Mouse (Mus musculus) telencephalon, adult 2 months (tissue): ENCODE data around the gene Fam171a2.
A peak's percentile ranks its signal among the peaks of the same experiment; 100 is the strongest.

ENCODE experiments used
- DNase-seq: peaks from one replicate; pipeline ENCODE4 v3.0.0-alpha.2; 2011; ENCODE audit warnings: low read depth, low spot score

Gene Fam171a2

DNA sequence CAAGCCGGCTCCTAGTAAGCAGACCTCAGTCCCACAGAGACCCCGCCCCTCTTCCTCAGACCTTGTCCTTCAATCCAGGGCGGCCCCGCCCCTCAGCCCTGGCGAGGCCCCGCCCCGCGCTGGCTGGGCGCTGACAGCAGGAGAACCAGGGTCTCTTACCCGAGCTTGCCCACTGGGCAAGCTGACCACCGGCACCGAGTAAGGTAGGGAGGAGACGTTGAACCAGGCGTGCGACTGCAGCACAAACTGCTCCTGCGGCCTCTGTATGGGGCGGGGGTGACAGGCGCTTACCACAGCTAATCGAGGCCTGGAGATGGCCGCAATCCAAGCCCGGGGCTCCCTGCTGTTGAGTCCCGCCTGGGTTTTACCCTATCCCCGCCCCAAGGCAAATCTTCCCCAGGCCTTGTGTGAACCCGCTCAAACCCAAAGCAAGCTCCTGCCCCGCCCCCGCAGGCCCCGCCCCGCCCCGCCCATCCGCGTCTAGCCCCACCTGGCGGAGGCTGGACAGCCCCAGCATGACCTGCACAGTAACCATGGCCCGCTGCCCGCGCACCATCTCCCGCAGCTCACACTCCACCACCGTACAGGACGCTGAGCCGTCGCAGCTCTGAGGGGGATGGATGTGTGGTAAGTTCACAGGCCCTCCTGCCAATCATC, 8.4 kb upstream of the Fam171a2 start:
- no peak for DNase-seq

GRCm38 (mm10) chr11:102453131-102453530, 5.6 kb upstream of the Fam171a2 start:
- DNase-seq, result no peak

DNA sequence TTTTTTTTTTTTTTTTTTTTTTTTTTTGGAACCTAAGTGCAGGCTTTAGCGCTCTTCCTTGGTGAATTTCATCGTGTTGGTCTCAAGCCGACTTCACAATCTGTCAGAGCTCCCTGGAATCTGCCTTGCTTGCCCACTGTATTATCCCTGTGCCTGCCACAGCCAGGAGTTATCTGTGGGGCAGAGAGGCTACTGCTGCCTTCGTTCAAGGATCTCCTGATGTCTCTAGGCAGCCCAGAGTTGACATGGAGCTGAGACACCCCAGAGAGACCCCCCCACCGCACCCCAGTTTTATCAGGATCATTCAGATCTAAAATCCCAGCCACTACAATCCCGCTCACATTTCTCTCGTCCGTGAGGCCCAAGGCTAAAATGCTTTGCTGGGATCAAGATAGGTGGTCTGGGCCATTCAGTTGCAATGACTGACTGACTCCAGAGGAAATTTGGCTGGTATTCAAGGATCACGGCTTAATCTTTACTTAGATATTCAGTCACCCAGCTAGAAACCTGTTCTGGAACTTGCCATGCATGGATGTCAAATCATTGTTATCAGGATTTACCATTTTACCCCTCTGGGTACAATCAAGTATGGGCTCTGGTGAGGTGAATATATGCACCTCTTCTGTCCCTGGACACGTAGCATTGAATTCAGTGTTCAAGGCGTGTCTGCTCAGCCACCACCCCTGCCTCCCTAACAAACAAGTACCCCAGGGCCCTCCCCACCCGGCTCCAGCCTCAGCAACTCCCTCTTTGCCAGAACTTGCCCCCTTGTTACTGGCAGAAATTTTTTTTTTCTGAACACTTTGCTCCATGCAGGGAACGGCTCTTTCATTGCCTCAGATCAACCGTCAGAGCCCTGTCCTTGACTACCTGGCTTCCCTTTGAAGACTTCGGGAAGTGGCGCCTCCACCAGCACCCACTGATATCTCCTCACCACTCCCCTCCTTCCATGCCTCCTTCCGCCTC, 1.8 kb upstream of the Fam171a2 start:
- DNase-seq, result peak; percentile 73

GRCm38 (mm10) chr11:102448327-102448726, 845 bp upstream of the Fam171a2 start:
- DNase-seq, result peak; percentile 81

DNA sequence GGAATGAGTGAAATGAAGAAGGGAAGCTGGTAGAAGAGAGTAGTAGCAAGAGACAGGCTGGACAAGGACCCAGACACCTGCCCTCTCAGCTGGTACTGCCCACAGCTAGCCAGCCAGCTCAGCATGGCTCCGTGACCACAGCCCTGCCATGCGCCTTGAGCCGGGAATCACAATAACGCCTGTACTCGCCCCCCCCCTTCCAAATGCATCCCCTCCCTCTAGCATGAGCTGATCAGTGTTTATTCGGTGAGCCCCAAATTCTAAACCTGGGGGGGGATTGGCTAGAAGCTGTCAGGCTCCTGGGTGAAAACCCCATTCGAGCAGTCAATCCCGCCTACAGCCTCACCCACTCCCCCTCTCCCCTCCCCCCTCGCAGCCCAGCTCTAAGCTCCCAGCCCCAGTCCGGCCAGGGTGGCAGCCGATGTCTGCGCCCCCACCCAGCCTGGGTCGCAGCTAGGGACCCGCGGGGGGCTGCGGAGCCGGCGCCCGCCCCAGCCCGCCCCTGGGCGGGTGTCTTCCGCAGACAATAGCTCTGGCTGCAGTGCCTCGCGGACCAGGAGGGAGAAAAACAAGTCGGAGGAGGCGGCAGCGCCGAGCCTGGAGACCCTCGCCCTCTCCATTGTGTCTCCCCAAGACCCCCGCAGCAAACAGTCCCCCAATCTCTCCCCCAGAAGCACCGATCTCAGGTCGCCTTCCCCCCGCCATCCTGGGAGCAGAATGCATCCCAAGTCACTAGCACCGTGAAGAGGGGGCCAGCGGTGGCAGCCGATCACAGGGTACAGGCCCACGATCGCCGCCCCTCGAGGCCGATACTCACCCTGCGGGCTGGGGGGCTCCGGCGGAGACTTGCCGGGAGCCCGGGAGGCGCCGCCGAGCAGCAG, 661 bp downstream of the Fam171a2 start:
- DNase-seq, result no peak

GRCm38 (mm10) chr11:102445891-102446361, 1.6 kb downstream of the Fam171a2 start:
- DNase-seq, result no peak

DNA sequence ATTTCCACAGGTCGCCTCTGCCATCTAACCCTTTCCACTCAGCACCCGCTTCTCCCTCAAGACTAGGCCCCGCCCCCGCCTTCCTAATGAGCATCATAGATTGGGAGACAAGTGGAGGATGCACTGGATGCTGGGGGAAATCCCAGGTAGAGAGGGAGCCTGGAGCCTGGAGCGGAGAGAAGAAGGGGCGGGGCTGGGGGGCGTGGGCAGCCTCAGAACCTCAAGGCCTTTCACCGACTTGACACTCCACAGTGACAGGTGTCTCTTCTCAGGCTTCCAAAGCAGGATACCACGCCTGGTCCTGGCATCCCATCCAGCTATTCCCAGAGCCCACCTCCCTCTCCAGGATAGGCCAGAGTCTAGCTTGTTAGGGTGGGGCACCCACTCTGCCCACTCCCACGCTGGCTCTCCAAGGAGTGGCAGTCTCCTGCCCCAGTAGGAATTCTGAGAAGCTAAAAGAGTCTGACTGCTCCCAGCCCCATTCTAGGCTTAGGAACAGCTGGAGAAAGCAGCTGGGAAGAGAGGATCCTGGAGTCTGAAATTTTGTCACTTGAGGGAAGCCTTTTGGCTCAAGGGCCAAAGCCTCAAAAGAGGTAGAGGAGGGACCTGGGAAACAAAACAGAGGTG, 2.1 kb downstream of the Fam171a2 start:
- no peak for DNase-seq

- no peak for DNase-seq
Observed at GRCm38 (mm10) chr11:102444781-102445180, 2.7 kb downstream of the Fam171a2 start.

DNA sequence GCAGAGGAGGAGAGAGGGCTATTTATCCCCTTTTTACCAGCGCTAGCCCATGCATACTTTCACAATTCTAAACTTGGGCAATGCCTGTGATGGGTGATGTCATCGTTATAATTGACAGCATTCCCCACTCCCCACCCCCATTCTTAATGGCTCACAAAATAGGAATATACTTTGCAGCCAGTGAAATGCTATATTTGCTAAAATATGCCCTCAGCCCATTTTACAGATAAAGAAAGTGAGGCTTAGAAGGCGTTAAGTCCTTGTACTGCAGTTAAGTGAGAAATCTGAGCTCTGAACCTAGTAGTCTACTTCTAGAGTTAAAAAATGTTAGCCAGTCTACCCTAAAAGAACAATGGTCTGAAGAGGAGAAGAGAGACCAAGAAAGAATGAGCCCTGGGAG, 3.2 kb downstream of the Fam171a2 start:
- DNase-seq, result no peak

GRCm38 (mm10) chr11:102443740-102444139, 3.7 kb downstream of the Fam171a2 start:
- DNase-seq, result no peak

- no peak for DNase-seq
Observed at GRCm38 (mm10) chr11:102442089-102442488, 5.4 kb downstream of the Fam171a2 start.

DNA sequence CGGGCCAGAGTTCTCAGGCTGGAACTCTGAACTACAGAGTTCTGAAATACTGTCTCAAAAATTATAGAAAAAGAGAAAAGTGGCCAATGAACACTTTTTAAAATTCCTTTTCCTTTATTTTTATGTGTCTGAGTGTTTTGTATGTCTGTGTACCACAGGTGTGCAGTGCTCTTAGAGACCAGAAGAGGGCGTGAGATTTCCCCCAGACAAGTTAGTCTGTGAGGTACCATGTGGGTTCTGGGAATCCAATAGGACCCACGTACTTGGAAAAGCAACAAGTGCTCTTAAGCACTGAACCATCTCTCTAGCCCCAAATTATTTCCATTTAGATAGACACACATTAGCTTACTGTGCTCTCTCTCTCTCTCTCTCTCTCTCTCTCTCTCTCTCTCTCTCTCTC, 6.0 kb downstream of the Fam171a2 start:
- DNase-seq, result no peak

GRCm38 (mm10) chr11:102440255-102440654, 7.2 kb downstream of the Fam171a2 start:
- no peak for DNase-seq

- DNase-seq, result no peak
Observed at GRCm38 (mm10) chr11:102439093-102440082, 8.1 kb downstream of the Fam171a2 start.

DNA sequence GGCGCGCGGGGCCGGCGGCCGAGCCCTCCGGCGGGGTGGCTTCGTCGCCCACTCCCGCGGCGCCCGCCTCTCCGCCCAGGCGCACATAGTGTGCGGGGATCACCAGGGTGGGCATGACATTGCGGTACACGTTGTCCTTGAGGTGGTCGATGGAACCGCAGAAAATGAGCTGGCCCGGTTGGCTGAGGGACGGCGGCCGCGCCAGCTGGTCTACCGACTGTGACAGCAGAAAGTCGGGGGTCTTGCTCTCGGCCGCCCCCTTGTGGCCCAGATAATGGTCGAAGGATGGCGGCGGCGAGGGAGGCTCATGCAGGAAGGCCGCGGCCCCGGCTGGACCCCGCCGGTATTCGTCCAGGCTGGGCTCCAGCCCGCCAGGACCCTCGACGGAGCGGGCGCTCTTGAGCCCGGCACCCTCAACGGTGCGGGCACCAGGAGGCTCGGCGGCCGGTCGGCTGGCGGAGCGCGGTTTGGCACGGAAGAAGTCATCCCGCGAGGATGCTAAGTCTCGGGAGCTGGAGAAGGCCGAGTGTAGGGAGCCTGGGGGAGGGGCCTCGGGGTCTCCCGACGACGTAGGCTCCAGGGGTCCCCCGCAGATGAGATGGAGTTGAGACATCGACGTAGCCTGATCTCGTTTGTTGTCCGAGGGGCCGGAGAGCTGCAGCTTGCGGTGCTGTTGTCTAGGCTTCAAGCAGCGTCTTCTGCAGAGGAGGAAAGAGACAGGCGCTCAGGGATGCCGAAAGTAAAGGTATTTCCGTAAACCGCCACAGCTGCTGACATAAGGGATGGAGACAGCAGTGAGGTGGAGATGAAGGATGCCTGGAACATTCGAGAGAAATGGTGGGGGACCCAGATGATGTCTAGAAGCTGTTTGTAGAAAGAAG, 9.0 kb downstream of the Fam171a2 start:
- DNase-seq, result no peak

DNA sequence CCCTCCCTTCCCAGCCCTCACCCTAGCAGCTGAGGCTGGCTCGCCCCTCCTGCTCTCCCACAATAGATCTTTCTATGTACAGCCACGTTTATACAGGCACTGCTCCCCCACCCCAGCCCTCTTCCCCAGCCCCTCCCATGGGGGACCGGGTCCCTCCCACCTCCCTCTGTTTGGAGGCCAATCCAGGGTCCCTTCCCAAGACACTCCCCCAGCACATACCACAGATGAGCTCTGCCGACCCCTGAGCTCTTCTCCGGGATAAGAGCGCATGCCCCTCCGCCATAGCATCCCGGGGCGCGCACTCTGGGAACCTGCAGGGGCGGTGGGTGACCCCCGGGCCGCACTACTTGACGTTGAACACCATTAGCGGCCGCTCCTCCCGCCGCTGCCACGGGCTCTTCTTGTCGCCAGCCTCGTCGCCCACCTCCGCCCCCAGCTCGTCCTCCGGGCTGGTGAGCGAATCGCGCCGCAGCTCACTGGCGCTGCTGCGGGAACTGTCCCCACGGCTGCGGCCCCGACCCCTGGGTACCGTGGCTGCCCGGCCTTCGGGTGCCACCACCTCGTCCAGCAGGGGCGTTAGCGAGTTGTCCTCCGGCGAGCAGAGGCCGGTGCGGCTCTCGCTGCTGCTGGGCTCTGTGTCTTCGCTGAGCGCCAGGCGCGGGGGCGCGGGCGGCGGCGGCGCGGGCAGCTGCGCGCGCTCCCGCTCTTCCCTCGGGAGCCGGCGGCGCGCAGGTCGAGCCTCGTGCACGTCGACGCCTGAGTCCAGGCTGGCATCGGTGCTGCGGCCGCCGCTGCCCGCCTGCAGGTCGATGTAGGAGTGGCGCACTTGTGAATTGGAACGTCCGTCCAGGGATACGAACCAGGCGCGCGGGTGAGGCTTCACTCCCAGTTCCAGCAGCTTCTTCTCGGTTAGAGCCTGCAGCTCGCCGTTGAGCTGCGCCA, 10.1 kb downstream of the Fam171a2 start:
- no peak for DNase-seq

DNA sequence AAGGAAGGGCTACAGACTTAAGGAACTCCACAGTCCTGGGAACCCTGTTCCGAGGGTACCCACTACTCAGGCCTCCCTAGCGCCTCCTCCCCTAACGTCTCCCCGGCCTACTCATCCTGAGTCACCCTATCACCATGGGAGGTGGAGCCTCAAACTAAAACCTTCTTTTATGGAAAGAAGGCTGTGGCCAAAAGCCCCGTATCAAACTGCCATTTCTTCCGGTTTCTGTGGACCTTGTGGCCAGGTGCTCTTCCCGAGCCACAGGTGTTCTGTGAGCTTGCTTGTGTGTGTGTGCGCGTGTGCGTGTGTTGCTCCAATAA, 11.1 kb downstream of the Fam171a2 start:
- DNase-seq, result no peak
